Mouse (Mus musculus): ENCODE data around the gene Tgm2.

Tgm2 gene

DNA sequence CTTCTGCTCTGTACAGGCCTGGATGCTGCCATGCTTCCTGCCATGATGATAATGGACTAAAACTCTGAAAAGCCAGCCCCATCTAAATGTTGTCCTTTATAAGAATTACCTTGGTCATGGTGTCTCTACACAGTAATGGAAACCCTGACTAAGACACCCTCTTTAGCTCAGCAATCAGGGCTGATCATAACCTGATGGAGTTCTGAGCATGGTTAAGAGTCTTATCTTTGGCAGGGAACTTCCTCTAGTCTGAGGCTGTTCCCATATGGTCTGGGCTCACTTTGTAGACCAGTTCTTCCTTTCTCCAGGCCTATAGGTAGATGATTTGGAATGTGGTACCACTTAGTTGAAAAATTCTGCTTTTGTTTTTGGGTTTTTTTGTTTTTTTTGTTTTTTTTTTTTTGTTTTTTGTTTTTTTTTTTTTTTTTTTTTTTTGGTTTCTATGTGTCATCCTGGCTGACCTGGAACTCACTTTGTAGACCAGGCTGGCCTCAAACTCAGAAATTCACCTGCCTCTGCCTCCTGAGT, 77.7 kb downstream of the Tgm2 start:
- no peak for DNase-seq (ENCODE audit: low spot score in 2 of 2)

DNA sequence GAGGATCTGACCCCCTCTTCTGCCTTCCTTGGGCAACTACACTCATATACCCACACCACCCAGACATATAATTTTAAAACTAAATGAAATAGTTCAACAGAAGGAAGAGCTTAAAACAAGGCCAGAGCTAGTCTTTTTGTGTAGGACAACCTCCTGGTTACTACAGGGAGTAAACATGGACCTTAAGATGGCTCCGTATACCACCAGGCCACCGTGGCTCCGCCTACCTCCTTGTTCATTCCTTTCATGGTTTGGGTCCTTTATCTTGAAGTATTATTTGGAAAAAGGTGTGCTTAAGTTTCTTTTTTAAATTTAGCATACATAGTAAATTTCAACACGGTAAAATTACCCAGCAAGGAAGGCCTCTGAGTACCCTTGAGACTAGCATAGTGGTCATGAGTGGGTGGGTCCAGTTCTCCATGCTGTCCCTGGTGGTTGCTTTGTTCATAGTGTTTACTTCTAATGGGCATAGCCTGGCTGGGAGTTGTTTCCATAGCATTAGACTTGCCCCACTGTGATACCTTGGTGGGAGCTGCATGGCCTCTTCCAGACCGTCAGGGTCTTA, 78.9 kb downstream of the Tgm2 start:
- no peak for DNase-seq (ENCODE audit: low spot score in 2 of 2)

- DNase-seq (ENCODE audit: low spot score in 2 of 2): no peak
These were observed 79.8 kb downstream of the Tgm2 start for GRCm38 (mm10) chr2:158066456-158066855.
